Mouse (Mus musculus) frontal cortex, postnatal 10 days (tissue): ENCODE results near the gene Snx30.

Source experiments
- DNase-seq, 2 experiments: peaks; one replicate each; pipeline ENCODE4 v3.0.0; 2022; ENCODE audit warnings: low spot score in 2 of 2, mixed read lengths in 1 of 2

Gene Snx30

DNA sequence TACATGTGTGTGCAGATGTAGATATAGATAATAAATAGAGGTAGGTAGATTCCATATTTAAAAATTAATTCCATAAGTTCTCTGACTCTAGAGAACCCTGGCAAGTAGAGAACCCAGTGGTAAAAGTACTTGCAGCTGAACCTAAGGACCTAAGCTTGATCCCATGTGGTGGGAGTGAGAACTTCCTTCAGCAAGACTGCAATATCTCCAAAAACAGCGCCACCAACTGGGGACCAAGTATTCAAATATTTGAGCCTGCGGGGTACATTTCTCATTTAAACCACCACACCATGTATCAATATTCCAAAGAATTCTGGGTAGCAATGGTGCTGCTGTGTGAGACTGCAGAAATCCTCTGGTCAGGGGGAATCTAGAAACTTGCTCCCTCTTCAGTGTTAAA lies 11.5 kb upstream of the Snx30 start:
- DNase-seq: no peak

DNA sequence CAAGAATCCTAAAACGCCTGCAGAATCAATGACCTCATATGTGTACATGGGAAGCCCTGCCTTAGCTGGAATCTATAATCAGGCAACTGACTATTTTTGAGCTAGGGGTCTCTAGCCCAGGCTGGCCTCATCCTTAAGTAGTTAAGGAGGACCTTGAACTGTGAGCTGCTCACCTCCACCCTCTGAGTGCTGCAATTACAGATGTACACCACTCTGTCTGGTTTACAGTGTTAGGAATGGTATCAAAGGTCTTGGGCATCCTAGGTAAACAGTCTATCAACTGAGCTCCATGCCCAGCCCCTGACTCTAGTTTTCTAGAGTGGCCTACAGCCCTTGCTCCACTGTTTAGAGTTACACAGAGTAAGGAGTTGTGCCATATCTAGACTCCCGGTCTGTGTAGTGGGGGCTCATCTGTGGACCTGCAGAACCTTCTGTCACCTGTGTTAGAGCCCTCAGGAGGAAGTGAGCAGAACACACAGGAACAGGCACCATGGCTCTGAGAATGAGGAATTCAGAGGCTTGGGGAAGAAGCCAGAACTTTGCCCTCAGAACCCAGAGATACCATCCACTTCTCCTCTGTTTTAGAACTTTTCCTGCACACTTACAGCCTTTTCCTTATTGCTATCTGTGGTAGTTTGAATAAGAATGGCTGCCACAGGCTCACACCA lies 9.7 kb upstream of the Snx30 start:
- no peak for DNase-seq

- DNase-seq: no peak
These were observed 5.5 kb upstream of the Snx30 start for GRCm38 (mm10) chr4:59800181-59800580.

- DNase-seq: no peak
These were observed 4.2 kb upstream of the Snx30 start, which contains the start of gene Inip for GRCm38 (mm10) chr4:59801489-59801888. Gene Inip (minus strand): TSS chr4:59801589.

GRCm38 (mm10) chr4:59802107-59802506 lies 3.5 kb upstream of the Snx30 start:
- no peak for DNase-seq

GRCm38 (mm10) chr4:59802792-59803191 lies 2.8 kb upstream of the Snx30 start:
- DNase-seq: no peak

DNA sequence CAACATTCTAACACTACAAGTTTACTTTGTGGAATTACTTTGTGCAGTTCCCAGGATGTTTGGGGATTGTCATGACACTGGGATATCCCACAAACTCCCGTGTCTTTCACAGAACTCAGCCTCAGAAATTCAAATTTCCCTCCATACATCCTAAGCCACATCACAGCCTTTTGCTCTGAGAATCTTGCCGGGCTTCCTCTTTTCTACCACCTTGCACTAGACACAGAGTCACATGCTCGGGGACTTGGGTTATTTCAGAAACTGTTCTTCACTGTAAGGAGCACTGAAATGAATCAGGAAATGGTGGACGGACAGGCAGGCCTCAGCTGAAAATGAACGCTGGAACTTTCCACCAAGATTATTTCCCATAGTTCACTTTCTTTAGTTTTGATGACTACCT lies 2.3 kb upstream of the Snx30 start:
- no peak for DNase-seq

- no peak for DNase-seq
These were observed 886 bp upstream of the Snx30 start for GRCm38 (mm10) chr4:59804754-59805153.

- DNase-seq: peak in 1 of 2 experiments; percentile 40
These were observed 583 bp downstream of the Snx30 start for GRCm38 (mm10) chr4:59805968-59806878.

- DNase-seq: no peak
These were observed 1.2 kb downstream of the Snx30 start for GRCm38 (mm10) chr4:59806879-59807195.

- no peak for DNase-seq
These were observed 1.9 kb downstream of the Snx30 start for GRCm38 (mm10) chr4:59807521-59807920.

DNA sequence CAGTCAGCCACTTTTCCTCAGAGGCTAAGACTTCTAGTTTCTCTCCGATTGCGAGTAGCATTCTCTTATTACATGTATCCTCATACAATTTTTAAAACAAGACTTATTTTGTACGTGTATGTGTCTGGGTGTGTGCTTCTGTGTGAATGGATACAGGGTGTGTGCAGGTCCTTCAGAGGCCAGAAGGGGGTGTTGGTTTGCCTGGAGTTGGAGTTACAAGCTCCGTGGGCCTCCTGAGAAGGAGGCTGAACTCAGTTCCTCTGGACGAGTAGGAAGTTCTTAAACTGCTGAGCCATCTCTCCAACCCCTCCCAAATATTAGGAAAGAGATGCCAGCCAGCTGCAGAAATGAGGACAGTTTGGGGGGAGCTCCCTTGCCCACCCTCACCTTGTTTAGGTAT lies 2.8 kb downstream of the Snx30 start:
- DNase-seq: no peak

DNA sequence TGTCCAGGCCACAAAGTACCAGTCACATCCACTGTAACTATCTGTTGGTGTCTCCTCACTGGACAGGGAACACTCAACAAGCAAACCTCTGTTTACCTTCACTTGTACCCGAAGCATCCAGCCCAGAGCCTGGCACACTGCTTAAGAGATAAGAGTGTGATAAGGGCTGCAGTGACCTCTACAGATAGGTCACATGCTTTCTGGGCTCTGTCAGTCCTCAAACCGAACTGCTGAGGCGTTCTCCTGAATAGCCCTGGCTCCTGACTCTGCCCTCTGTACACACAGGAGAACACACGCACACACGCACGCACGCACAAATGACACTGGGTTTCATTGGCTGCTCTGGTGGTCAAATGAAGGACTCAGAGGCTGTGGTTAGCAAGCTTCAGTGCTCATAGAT lies 8.5 kb downstream of the Snx30 start:
- DNase-seq: no peak

- DNase-seq: no peak
These were observed 9.6 kb downstream of the Snx30 start for GRCm38 (mm10) chr4:59815121-59815810.

DNA sequence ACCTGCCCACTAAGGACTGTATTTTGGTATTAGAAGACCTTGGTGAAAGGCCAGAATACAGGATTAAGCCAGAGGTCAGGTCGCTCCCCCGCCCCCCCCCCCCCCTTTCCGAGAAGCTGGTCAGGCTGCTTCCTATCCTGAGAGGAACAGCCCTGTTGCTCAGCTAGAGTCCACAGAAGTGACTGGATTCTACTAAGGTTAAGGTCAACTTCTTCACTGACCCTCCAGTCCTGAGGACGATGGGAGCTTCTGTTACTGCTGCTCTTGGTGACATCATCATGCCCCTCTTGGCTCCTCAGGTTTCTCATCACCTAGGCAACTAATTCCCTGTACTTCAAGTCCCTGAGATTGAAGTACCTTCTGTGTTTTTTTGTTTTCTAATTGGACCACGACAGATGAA lies 10.4 kb downstream of the Snx30 start:
- DNase-seq: no peak

GRCm38 (mm10) chr4:59816477-59816876 lies 10.8 kb downstream of the Snx30 start:
- DNase-seq: no peak

DNA sequence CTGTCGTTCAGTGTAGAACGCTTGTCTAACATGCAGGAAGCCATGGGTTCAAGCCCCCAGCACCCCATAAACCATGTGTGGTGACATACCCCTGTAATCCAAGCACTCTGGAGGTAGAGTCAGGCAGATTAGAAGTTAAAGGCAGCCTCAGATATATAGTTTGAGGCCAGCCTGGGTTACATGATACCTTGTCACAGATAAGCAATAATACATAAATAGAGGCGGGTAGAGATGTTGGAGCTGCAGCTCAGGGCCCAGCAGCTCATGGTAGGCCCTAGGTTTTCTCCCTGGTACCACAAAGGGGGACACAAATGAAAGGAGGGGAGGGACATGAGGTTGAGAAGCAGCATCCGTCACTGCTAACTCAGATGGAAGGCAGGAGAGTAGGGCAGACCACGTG lies 12.2 kb downstream of the Snx30 start:
- DNase-seq: no peak

- DNase-seq: no peak
These were observed 12.9 kb downstream of the Snx30 start for GRCm38 (mm10) chr4:59818498-59818897.

DNA sequence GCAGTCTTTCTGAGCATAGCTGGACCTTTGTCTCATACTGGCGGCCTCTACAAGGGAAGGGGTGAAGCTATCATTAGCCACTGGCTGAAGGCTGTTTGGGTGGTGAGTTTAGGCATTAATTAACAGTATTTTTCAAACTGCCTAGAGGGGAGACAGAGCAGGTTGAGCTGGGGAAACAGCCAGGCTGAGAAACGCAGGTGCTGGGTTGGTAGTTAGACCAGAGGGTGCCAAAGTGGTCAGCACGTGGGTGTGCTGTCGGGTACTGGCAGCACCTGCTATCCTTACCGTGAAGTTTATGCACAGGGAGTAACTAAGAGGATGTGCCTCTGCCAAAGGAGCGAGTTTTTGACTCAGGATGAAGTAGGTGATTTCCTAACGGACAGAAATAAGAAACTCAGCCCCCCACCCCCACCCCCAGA lies 13.4 kb downstream of the Snx30 start:
- DNase-seq: no peak

DNA sequence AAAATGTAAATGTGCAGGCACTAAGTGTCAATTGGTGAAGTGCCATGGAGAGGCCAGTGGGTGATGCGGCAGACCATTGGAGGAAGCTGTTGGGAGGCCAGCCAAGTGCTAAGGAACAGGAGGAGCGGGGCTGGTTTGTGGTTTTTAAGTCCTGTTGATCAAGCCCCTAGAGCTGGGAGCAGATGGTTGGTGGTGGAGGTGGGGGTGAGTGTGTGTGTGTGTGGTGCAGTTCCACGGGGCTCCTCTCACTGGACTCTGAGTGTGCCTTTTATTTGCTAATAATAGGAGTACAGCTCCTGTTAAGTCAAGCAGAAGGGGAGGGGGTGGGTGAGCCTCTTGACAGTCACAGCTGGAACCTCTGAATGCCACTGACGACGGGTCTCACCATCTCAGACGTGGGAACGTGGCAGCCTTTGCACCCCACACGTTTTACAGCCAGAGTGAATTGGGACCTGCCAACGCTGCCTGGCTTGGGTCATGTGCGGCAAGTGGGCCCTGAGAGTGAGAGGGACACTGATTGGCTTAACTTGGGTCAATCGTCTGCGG lies 13.9 kb downstream of the Snx30 start:
- no peak for DNase-seq

GRCm38 (mm10) chr4:59821516-59821915 lies 15.9 kb downstream of the Snx30 start:
- DNase-seq: no peak

DNA sequence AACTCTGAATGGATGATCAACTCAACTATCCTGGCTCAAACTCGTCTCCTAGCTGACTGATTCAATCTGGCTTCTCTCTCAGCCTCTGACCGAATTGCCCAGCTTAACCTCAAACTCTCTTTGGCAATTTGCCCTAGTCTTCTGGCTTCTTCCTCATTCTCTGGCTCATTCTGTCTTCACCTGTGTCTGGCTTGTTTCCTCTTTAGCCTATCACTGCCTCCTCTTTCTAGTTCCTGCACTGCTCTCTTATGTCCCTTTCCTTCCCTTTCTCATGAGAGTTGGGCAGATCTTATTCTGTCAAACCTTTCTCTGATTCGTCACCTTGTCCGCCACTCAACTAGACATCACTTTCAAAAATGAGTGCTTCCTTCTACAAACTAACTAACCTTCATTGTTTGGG lies 16.5 kb downstream of the Snx30 start:
- no peak for DNase-seq
